Mouse (Mus musculus) skeletal muscle tissue, postnatal 0 days (tissue): ENCODE results near the gene Fbxo48. TPM values are rescaled to one million over a fixed set of nuclear protein-coding genes. Genes with fewer than 3 reads are reported as not detected.

Experiments
- polyA plus RNA-seq: library from polyadenylated mRNA; unstranded; fragments of >200 nt; fragmentation: Nextera tagmentation; extraction: Ambion mirVana; gene quantifications from 2 replicates; pipeline ENCODE4 v1.2.1, GENCODE M21; 2015

The Fbxo48 gene
- 0.26 and 0.45 TPM in 2 replicates for polyA plus RNA-seq

GRCm38 (mm10) chr11:16950976-16951760 lies at the start of gene Fbxo48:
Gene Fbxo48, plus strand, starts transcription at chr11:16951375.

Other genes starting within 250 kb of the Fbxo48 start
- 7.2 and 8.5 TPM in 2 replicates for gene Egfr, start 199.2 kb upstream of the Fbxo48 start, polyA plus RNA-seq
- gene Cnrip1, start 100.2 kb downstream of the Fbxo48 start, polyA plus RNA-seq, result 19.8 and 21.9 TPM in 2 replicates
- 2.7 and 3.8 TPM in 2 replicates for gene Plek, start 101.0 kb downstream of the Fbxo48 start, polyA plus RNA-seq
- gene Ppp3r1, start 207.9 kb downstream of the Fbxo48 start, polyA plus RNA-seq, result 119 and 136 TPM in 2 replicates
- 11.5 and 12.2 TPM in 2 replicates for gene Wdr92, start 230.7 kb downstream of the Fbxo48 start, polyA plus RNA-seq